Mouse (Mus musculus): ENCODE results near the gene Gm49416.
"Not testable (repeated sequence)": the region's sequence is repeated elsewhere in the genome, so short reads cannot be mapped to it uniquely, and the experiment has no call there.

The Gm49416 gene

DNA sequence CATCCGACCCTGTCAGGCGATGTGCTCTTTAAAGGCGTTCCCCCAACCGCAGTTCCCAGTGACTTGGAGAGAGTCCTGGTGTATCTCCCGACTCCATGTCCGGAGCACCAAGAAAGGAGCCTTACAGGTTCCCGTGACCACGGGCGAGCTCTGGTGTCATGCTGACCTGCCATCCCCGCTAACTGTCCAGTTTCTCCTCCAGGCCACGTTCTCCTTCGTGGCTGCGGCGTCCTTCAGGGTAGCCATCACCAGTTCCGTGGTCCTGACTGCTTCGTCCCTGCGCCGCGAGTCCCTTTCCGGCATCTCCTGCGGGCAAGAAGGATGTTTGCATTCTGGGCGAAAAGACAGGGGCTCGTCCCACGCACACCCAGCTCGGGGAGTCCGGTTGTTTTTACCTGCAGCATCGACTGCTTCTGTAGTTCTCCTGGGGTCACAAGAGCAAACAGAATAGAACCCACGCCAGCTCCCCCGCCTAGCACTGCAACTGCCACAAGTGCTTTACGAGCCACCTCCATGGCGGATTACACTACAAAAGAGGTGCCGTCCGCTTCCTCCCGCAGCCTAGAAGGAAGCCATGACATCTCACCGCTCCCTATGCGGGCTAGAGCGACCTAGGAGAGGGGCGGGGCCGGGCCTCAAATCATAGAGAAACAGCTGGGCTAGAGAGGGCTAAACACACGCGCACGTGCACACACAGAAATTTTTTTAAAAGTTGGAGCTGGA is 8.3 kb upstream of the Gm49416 start, which contains the start of gene Uqcc3:
Gene Uqcc3, minus strand, starts transcription at position 613 of the 723 bp plus-strand sequence.
- peak; percentile 89 to 92 for DNase-seq

DNA sequence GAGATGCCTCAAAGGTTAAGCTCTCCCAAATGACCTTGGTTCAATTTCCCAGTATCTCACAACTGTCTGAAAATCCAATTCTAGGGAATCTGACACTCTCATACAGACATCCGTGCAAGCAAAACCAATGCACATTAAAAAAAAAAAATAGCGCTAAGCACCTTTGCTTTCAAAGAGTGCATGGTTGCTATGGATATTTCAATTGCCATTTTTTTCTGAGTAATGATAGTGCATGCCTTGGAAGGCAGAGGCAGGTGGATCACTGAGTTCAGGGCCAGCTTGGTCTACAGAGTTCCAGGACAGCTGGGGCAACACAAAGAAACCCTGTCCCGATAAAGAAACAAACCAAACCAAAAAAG is 7.7 kb upstream of the Gm49416 start:
- no peak for DNase-seq

DNA sequence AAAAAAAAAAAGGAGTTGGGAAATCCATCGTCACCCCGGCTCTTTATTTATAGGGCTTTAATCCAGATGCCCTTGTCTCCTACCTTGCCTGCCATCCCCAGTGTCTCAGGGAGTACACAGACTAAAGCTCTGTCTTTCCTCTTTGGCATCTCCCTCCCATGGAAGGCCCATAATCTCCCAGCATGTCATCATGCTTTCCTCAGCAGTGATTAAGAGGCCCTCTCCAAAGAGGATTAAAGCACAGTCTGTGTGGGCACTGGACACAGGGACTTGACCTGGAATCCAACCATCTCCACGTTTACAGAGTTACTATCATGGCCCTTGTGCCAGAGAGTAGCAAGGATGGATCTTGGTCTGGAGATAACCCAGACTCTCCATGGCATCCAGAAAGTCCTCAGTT is 5.1 kb upstream of the Gm49416 start, which contains the start of the genes Lbhd1 and Gm49403:
Gene Lbhd1, plus strand, starts transcription at position 117 of the 400 bp plus-strand sequence.
Gene Gm49403, plus strand, starts transcription at position 315 of the 400 bp plus-strand sequence.
- no peak for DNase-seq

DNA sequence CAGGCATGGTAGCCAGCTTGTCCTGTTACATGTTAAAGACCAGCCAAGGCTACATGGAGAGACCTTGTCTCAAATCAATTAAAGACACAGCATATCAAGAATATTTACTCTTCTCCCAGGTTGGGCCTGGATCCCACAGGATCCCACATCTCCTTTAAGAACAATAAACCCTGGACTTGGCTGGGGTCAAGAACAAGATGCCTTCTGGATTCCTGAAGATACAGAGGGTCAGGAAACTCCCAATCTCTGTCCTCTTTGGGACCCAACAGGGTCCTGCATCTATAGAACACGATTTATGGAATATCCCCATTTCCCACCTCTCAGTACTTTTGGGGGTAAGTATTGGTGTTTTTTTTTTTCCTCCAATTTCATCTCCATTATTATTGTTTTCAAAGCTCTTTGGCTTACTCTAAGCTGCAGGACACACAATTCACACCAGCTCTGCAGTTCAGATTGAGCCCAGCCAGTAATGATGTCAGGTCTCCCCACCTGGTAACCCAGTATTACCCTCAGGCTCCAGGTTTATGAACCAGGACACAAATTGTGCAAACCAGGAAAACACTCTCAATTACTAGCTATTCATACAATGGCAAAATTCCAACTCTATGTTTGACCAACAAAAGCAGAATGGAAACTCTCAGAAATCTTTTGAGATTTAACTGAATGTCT is 1.7 kb upstream of the Gm49416 start:
- no peak for DNase-seq

DNA sequence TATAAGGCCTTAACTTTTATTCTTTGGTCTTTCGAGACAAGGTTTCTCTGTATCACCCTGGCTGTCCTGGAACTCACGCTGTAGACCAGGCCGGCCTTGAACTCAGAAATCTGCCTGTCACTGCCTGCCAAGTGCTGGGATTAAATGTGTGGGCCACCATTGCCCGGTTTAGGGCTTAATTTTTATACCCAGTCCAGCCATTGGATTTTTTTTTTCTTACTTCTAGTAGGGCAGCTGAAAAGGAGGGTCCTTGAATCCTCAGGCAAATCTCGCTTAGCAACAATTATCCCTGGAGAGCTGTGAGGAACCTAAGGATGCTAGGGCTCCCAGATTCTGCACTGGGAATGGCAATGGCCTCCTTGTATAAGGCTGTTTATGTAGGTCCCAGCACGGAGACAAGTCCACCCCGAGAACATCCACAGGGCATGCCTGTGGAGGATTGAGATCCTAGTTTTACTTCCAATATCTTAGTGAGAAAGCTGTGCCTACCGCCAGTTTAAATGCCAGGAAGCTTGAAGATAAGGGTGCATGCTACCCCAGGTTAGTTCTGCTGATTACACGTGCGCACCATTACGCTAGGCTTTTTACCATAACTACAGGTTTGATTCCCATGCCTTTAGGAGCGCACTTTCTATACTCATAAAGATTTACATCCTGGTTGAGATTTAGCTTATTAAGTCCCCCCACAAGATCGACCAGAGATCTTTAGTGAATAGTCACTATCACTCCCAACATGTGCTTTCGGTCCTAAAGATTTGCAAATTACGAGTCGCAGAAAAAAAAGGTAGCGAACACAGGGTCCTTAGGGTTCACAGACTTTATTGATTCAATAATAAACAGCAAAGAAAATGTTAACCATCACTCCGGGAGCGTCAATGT is 902 bp upstream of the Gm49416 start:
- DNase-seq = no peak

DNA sequence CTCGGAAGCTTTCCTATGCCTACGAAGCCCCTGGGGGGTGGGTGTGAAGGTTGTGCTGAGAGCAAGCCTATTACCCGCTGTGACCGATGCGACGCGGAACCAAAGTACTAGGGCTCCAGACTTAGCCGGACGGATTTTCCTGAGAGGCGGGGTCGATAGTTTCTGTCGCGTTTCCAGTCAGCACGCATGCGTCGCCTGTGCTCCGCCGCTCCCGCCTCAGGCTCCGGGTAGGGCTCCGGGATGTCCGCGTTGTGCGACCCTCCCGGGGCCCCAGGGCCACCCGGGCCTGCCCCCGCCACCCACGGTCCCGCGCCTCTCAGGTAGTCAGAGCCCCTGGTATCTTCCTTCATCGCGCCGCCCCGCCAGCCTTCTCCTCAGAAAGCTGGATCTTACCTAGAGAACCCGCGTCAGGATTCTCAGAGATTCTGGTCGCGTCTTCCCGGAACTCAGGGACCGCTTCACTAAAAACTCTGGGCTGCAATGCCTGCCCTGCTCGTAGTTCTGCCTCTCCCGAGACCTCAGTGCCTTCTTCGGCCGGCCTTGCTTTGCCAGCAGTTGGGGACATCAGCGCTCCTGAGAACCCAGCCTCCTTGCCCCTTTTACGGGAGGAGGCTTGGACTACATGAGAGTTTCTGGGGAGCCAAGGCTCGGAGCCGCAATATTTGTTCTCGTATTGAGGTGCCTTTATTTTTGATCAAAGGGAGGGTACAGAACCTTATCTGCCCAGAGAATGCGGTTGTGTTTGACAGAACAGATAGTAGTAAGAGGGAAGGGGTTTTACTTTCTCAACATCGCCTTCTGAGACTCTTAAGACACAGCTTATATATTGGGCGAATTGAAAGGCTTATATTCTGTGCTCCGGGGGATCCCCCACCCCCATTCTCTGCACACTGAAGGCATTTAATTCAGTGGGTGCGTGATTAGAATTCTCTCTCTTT is 4.4 kb downstream of the Gm49416 start, which contains the start of gene Ints5:
Gene Ints5, plus strand, starts transcription at position 177 of the 938 bp plus-strand sequence.
- peak; percentile 90 to 91 for DNase-seq

DNA sequence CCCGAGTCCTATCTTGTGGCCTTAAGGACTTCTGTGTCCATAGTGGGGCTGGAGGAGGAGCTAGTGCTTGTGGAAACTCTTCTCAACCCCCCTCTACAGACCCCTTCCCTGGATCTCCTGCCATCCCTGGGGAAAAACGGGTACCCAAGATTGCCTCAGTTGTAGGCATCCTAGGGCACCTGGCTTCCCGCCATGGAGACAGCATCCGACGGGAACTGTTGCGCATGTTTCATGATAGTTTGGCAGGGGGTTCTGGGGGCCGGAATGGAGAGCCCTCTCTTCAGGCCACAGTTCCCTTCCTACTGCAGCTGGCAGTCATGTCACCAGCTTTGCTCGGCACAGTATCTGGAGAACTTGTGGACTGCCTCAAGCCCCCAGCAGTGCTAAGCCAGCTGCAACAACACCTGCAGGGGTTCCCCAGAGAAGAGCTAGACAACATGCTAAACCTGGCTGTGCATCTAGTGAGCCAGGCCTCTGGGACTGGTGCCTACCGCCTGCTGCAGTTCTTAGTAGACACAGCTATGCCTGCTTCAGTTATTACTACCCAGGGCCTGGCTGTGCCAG is 6.8 kb downstream of the Gm49416 start:
- DNase-seq = peak in 1 of 2 experiments; percentile 39

DNA sequence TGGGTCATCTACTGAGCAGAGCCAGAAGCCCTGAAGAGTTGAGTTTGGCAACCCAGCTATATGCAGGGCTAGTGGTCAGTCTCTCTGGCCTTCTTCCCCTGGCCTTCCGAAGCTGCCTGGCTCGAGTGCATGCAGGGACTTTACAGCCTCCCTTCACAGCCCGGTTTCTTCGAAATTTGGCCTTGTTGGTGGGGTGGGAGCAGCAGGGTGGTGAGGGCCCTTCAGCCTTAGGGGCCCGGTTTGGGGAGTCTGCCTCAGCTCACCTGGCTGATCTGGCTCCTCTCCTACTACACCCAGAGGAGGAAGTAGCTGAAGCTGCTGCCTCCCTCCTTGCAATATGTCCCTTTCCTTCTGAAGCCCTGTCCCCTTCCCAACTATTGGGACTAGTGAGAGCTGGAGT is 7.5 kb downstream of the Gm49416 start:
- DNase-seq = not testable (repeated sequence)

DNA sequence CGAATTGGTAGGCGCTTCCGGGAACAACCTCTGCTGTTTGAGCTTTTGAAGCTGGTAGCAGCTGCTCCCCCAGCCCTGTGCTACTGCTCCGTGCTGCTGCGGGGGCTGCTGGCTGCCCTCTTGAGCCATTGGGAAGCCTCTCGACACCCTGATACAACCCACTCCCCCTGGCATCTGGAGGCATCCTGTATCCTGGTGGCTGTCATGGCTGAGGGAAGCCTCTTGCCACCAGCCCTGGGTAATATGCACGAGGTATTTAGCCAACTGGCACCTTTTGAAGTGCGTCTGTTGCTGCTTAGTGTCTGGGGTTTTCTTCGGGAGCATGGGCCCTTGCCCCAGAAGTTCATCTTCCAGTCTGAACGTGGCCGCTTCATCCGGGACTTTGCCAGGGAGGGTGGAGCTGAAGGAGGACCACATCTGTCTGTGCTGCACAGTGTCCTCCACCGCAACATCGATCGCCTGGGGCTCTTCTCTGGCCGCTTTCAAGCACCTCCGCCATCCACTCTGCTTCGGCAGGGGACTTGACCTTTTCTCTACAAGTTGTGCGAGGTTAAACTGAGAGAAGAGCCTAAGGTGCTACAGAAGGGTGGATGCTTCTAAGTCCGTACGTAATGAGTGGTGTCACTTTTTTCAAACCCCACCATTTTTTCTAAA is 8.6 kb downstream of the Gm49416 start:
- DNase-seq = peak; percentile 50 to 58

DNA sequence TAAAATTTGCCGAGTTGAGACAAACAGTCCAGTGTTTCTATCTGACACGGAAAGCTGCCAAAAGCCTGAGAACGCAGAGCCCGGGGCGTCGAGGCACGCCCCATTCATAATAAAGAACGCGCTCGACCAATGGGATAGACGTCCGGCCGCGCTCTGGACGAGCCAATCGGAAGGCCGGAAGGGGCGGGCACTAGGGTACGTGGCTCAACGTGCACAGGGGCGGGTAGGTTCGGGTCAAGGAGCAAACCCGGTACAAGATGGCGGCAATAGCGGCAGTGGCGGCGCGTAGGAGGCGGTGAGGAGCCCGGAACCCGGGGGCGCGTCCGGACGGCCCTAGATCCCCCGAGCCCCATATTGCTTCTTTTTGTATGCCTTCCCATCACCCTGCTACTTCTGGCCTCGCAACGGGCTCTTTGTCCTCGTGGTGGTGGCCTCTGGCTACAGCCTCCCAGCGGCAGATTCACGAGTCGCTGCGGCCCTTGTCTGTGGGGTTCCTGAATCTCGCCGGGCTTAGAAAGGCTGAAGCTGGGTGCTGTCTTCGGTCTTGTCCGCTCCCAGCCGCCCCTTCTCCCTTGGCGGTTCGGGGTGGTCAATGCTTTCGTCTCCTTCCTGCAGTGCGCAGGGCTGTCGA is 9.3 kb downstream of the Gm49416 start, which contains the start of gene Ganab:
Gene Ganab, plus strand, starts transcription at position 207 of the 631 bp plus-strand sequence.
- DNase-seq = peak; percentile 94 to 97

DNA sequence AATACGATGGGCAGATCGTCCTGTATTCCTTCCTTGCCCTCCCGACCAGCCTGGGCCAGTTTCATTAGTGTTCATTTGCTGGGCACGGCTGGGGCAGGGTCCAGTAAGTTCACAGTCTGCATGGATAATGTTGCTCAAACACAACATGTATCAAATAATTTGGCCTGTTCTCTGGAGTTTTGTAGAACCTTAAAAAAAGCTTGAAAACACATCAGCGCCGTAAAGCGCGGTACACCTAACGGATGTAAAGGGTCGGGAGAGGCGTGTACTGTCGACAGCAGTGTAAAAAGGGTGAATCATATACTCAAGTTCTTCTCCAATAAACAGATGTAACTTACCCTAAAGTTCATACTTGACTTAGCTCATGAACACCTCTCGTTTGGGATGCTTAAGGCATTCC is 9.8 kb downstream of the Gm49416 start:
- no peak for DNase-seq

DNA sequence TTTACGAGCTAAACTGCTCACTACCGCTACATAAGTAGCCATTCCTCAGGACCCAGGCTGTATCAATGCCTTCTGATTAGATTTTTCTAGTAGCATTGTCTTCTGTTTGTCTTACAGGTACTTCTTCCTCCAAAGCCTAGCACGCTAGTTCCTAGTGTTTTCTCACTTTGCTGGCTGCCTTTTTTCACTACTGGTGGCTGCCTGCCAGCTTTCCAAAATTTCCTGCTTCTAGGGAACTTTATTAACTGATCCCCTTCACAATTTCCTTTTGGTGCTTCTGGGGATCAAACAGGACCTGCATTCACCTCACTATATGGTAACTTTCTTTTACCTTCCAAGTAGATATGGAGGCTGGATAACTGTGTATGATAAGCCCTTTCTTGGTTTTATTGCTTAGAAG is 10.4 kb downstream of the Gm49416 start:
- DNase-seq = no peak

DNA sequence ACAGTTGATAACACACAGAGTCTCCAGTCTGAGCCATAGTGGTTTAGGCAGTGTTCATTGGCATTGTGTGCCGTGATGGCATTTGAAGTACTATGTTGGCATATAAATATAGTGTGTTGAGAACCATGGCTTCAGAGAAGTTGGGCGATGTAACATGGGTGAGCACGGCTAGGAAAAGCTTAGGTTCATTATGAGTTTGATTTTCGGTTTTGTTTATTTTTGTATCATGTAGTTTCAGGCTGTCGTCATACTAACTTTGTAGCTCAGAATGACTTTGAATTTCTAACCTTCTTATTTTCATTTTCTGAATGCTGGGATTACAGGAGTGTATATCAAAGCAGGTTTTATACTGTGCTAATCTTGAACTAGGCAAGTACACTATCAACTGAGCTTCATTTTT is 14.7 kb downstream of the Gm49416 start:
- no peak for DNase-seq

DNA sequence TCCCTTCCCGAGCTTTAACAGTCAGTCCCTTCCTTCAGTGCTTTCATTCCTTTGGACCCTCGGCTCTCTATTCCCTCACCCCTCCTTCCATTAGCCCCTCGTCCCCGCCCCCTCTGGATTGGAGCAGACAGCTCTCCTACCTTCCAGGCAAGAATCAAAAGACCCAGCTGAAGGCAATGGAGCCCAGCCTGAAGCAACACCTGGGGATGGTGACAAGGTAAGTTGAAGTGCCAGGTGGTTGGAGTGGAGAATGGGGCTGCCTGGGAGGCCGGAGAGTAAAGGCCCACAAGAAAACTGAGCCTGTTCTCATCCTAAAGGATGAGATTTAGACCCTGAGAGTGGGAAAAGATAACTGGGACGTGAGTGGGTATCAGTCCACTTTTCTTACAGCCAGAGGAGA is 19.8 kb downstream of the Gm49416 start:
- no peak for DNase-seq

DNA sequence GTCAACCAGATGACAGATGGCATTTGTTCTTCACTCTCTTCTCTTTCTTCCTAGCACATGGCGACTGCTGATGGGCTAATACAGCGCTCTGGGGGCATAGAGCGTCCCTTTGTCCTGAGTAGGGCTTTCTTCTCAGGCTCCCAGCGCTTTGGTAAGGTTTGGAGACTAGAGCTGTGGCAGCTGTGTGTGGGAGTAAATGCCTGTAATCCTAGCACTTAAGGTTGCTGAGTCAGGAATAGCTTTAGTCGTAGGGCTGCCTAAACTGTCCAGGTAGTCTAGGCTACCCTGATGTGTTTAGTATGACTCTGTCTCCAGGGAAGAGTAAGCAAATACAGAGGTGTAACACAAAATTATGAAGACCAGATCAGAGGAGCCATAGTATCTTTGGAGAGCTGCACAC is 23.1 kb downstream of the Gm49416 start:
- DNase-seq = no peak

DNA sequence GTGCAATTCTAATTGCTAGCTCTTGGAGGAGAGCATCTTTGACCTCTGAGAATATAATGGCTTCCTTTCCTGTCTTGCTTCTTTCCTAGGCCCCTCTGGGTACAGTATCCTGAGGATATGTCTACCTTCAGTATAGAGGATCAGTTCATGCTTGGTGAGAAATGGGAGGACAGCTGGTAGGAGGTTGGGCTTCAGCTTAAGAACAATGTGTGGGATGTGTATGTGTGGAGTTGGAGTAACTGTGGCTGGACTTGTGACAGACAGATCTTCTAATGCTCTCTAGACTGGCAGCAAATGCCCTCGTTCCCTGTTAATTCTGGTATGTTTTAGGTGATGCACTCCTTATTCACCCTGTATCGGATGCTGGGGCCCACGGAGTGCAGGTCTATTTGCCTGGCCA is 25.5 kb downstream of the Gm49416 start:
- no peak for DNase-seq

DNA sequence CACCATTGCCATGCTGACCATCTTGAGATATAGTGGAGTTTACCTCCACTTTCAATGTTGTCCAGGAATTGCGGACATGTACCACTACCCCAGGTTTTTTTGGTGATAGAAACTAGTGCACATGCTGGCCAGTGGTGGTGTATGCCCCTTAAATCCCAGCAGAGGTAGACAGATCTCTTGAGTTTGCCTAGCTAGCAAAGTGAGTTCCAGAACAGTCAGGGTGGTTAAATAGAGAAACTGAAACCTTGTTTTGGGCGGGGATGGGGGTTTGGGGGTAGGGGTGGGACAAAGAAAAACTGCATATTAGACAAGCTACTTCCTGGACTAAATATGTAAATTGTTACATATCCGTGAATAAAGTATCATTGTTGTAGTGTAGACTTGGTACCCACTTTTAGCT is 30.3 kb downstream of the Gm49416 start:
- no peak for DNase-seq

DNA sequence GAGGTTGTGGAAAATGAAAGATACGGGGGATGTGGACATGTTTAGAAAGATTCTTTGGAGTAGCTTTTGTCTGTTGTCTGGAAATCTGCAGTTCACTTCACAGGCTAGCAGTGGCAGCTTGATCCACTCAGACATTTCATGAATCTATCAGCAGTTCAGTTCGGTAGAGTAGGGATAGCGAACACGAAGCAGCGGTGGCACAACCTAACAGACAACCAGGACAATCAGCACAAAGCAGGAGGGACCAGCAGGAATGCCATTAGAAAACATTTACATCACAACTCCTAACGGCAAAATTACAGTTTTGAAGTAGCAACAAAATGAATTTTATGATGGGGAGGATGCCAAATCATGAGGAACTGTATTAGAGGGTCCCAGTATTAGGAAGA is 31.0 kb downstream of the Gm49416 start:
- DNase-seq = no peak

DNA sequence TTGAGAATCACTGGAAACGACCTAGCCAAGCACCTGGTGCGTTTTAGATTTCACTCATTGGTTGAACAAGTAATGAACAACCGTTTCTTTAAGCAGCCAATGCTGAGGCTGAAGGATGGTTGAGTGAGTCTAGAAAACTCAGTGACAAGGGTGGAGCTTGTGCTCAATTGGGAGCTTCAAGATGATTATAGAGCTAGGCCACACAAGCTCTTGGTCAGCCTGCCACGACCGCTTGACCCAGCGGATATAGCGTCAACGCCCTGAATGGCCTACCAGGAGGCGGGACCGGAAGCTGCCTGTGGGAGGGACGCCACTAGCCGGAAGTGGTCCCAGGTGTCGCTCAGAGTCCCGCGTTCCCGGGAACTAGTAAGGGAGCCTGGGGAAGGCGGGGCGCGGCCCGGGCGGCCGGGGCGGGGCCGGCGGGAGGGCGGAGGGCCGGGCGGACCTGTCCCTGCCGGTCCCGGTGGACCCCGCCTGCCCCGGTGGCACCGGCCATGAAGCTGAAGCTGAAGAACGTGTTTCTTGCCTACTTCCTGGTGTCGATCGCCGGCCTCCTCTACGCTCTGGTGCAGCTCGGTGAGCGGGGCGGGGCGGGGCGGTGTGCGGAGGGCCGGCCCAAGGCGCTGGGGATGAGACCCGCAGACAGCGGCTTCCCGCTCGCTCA is 31.5 kb downstream of the Gm49416 start, which contains the start of gene B3gat3:
Gene B3gat3, plus strand, starts transcription at position 302 of the 664 bp plus-strand sequence.
- DNase-seq = peak; percentile 97

DNA sequence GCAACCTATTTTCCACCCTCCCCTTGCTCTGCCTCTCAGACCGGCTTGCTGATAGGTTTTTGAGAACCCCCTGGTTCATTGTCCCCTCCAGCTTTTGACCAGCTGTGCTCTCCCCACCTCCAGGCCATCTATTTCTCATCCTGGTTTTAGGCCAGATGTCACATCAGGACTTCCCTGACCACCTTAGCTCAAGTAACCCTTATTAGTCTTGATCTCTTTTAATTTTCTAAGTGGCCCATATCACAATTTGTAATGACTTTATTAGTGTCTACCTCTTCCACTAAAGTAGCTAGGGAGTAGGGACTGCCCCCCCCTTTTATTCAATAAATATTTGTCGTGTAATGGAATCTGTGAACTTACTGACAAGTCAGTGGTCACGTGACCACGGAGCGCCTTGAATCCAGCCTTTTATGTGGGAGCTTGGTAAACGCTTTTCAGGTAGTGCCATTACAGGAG is 32.1 kb downstream of the Gm49416 start:
- peak in 1 of 2 experiments; percentile 50 for DNase-seq

All from cerebellum, postnatal 25 days (tissue).